Mouse (Mus musculus): ENCODE measurements around the gene Uspl1.

DNA sequence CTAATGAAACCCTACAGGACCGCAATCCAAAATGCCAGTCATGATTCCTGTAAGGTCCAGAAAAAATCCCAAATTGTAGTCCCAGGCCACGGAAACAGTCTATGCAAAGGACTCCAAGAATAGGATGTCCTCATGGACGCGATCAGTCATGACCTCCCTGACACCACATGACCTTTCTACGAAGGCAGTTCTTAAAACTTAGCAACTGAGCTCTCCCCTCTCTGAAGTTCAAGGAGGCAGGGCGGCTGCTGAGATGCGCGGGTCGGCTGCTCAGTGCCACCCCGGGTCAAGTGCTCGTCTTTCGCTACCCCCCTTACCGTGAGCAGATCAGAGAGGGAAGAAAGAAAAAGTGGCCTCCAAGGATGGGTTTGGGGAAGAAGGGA is 438 bp upstream of the Uspl1 start:
- TF ChIP-seq EP300 (IDR thresholded peaks at IDR 0.05; ENCODE audit: low read depth) (no peak), CTCF (IDR thresholded peaks at IDR 0.05; ENCODE audit: low read depth) (no peak)

Data from liver, embryonic 14.5 days (tissue).